Mouse (Mus musculus) mature B cell (primary cell): ENCODE results near the gene Gm10306.

Experiments used
- in situ Hi-C: fragments of 300-500 bp; cut with MboI; formaldehyde crosslinking; loops from 2 replicates; pipeline ENCODE4 v1.14.3; 2019

Gm10306 gene

GRCm38 (mm10) chr4:94556265-94557054 is at the start of gene Gm10306, which contains the start of gene Caap1:
TSS of gene Gm10306 (plus strand) at chr4:94556546.
TSS of gene Caap1 (minus strand) at chr4:94556796.
- in situ Hi-C loops = loop anchor here (5.0 kb wide), 1 partner anchor 56 kb away; the partner anchor contains the start of gene Ift74

GRCm38 (mm10) chr4:94515366-94515765 is 41.0 kb upstream of the Gm10306 start:
- in situ Hi-C loops = no loop called here

GRCm38 (mm10) chr4:94517631-94518030 is 38.7 kb upstream of the Gm10306 start:
- in situ Hi-C loops = no loop called here

GRCm38 (mm10) chr4:94523321-94523720 is 33.0 kb upstream of the Gm10306 start:
- in situ Hi-C loops = no loop called here

- in situ Hi-C loops = no loop called here
Observed at GRCm38 (mm10) chr4:94529448-94529847, 26.9 kb upstream of the Gm10306 start.

GRCm38 (mm10) chr4:94533205-94533604 is 23.1 kb upstream of the Gm10306 start:
- in situ Hi-C loops = no loop called here

- in situ Hi-C loops = no loop called here
Observed at GRCm38 (mm10) chr4:94543041-94543440, 13.3 kb upstream of the Gm10306 start.

GRCm38 (mm10) chr4:94544321-94544720 is 12.0 kb upstream of the Gm10306 start:
- in situ Hi-C loops = no loop called here

- in situ Hi-C loops = loop anchor here (5.0 kb wide), 1 partner anchor 57 kb away; the partner anchor contains the start of gene Ift74
Observed at GRCm38 (mm10) chr4:94554955-94555494, 1.3 kb upstream of the Gm10306 start.

GRCm38 (mm10) chr4:94557145-94557544 is 799 bp downstream of the Gm10306 start:
- in situ Hi-C loops = loop anchor here (5.0 kb wide), 1 partner anchor 55 kb away; the partner anchor contains the start of gene Ift74

GRCm38 (mm10) chr4:94559266-94559665 is 2.9 kb downstream of the Gm10306 start:
- in situ Hi-C loops = loop anchor here (5.0 kb wide), 1 partner anchor 53 kb away; the partner anchor contains the start of gene Ift74

- in situ Hi-C loops = no loop called here
Observed at GRCm38 (mm10) chr4:94560316-94560715, 4.0 kb downstream of the Gm10306 start.

GRCm38 (mm10) chr4:94561954-94562648 is 5.8 kb downstream of the Gm10306 start:
- in situ Hi-C loops = no loop called here

- in situ Hi-C loops = no loop called here
Observed at GRCm38 (mm10) chr4:94564297-94564696, 8.0 kb downstream of the Gm10306 start.

- in situ Hi-C loops = no loop called here
Observed at GRCm38 (mm10) chr4:94572677-94573076, 16.3 kb downstream of the Gm10306 start.

- in situ Hi-C loops = no loop called here
Observed at GRCm38 (mm10) chr4:94591765-94592381, 35.5 kb downstream of the Gm10306 start.

GRCm38 (mm10) chr4:94592709-94593108 is 36.4 kb downstream of the Gm10306 start:
- in situ Hi-C loops = no loop called here

- in situ Hi-C loops = loop anchor here (25.0 kb wide), 1 partner anchor 386 kb away; the partner anchor contains the start of gene Mysm1
Observed at GRCm38 (mm10) chr4:94601395-94601794, 45.0 kb downstream of the Gm10306 start.

- in situ Hi-C loops = loop anchor here (25.0 kb wide), 1 partner anchor 385 kb away; the partner anchor contains the start of gene Mysm1
Observed at GRCm38 (mm10) chr4:94602496-94603030, 46.2 kb downstream of the Gm10306 start.

- in situ Hi-C loops = loop anchor here (25.0 kb wide), 1 partner anchor 384 kb away; the partner anchor contains the start of gene Mysm1
Observed at GRCm38 (mm10) chr4:94603031-94603629, 46.8 kb downstream of the Gm10306 start, which contains the start of gene Plaa. TSS of gene Plaa (minus strand) at chr4:94603244.
